Mouse (Mus musculus) spleen, adult 10 weeks (tissue): Measurements from ENCODE around the gene Chrna10. TPM values are rescaled to one million over a fixed set of nuclear protein-coding genes. Genes with fewer than 3 reads are reported as not detected.

Source experiments
- polyA plus RNA-seq: library from polyadenylated mRNA; stranded (reverse); fragments of 350-450 nt; fragmentation: Illumina TruSeq; extraction: RNeasy Lipid Tissue Mini Kit (QIAGEN cat#74804); gene quantifications from one replicate; pipeline ENCODE4 v1.2.3, GENCODE M21; 2015; ENCODE audit warnings: low replicate concordance; ENCODE audit not compliant: insufficient read depth

Chrna10 gene
- polyA plus RNA-seq = not detected

DNA sequence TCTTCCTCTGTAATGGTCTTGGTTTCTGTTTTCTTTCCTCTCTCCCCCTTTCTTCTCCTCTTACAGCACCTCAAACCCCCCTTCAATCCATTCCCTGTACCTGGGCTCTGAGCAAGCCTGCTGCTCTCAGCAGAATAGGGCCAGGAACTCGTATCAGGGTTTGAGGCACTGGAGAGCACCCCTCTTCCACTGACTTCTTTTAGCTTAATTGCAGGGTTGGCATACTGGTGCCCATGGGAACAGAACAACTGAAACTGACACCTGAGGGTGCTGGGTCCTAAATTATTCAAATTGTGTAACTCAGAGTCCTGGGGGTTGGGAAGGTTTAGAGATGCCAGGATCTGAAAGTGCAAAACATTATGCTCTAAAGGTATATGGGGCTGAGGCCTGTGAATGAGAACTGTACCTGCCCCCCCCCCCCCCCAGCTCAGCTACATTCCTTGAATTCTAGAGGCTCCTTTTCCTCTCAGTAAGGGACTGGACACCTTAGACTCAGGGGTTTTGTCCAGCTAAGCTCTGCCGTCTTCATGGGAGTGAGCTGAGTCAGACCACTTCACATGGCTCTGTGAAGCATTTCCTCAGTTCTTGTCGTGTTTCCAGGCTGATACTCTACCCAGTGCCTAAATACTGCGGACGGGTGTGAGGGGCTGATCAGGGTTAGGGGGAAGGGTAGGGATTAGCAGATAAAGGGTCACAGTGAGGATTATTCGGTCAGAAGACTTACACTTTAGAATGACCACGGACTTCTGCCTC is at the start of gene Chrna10:
Gene Chrna10, minus strand, starts transcription at position 250 of the 753 bp plus-strand sequence.

DNA sequence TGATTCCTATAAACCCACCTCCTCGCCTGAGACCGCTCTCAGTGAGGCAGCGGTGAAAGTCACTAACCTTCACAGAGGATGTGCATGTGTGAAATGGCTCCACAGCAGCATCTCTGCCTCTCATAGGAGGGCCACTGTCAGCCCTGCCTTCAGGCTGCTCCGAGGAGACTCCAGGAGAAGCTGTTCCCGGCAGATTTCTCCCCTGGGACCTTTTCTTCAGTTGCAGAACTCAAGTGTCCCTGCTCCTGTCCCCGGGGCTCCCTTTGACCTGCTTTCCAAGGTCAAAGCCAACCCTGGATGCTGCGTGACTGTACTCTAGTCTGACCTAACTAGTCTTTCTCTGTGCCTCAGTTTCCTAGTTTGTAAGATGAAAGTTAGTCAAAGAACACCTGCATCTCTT is 7.5 kb downstream of the Chrna10 start, which contains the start of gene Art5:
Gene Art5, minus strand, starts transcription at position 319 of the 400 bp plus-strand sequence.

DNA sequence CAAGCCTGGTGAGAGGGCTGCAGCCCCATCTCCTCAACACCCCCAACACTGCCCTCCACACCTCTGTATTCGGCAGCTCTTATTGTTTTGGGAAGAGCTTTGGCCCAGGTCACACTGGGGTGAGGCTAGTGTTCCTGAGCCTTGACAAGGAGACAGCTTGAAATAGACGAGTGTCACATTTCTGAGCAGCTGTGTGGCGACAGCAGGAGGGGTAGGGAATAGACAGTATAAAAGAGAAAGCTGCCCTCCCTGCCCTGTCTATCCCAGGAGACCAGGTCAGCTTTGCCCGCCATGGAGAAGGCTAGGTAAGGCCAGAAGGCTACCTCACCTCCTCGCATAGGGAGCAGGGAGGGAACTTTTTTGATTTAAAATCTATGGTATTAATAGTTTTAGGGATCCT is 15.1 kb downstream of the Chrna10 start, which contains the start of gene Art1:
Gene Art1, plus strand, starts transcription at position 257 of the 400 bp plus-strand sequence.

DNA sequence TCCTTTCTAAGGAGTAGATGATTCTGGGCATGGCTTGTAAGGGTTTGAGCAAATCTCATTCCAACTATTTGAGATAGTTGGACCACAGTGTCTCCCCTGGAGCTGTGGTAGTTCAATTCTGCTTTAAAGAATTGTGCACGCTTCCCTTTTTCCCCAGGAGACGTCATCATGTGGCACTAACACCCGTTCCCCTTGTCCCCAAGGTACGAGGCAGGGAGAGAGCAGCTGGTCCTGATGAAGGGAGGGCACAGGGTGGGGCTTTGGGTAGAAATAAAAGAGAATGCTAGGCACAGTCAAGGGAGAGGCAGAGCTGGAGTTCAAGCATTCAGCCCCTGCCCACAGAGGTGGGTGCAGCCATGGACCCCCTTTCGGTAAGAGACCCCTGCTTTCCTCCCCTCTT is 33.8 kb downstream of the Chrna10 start, which contains the start of gene Trpc2:
Gene Trpc2, plus strand, starts transcription at position 301 of the 400 bp plus-strand sequence.

DNA sequence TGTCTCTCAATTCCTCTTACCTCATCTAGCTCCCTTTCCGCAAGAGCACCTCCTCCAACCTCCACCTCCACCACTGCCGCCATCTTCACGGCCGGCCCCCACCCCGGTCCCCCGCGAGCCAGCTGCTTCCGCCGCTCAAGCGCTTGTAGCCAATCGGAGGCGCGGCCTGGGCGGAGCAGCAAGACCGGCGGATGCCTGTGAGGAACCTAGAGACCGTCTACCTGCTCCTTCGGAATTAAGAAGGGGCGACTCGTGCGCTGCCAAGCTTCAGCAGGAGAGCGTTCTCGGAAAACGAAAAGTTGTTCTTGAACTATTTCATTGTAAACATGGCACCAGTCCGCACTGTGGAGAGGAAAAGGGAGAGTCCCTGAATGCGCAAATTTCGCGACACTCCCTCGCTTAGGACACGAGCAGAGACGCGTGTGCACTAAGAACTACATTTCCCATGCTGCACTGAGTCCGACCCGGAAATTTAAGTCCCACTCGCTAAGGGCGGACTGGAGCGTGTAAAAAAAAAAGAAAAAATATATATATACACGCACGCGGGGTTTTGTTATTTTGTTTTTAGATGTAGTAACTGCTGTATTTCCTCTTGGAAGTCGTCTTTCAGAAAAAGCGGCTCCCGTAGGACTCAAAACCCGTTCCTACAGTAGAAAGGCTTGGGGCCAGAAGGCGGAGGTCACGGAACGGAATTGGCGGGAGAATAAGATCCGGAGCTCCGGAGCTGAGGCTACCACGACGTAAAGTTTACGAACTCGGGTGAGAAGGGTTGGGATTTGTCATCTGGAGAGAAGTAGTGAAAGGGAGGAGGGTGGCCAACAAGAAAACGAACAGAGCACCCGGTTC is 51.4 kb downstream of the Chrna10 start, which contains the start of the genes Rnf121, Xndc1 and Xntrpc:
Gene Rnf121, minus strand, starts transcription at position 424 of the 846 bp plus-strand sequence.
Gene Xndc1, plus strand, starts transcription at position 466 of the 846 bp plus-strand sequence.
Gene Xntrpc, plus strand, starts transcription at position 668 of the 846 bp plus-strand sequence.

Other genes starting within 250 kb of the Chrna10 start
- gene Folr1, start 246.0 kb downstream of the Chrna10 start, polyA plus RNA-seq = not detected
- gene Lamtor1, start 210.9 kb downstream of the Chrna10 start, polyA plus RNA-seq = 50.3 TPM
- not detected for gene Tomt, start 210.5 kb downstream of the Chrna10 start, polyA plus RNA-seq
- gene Lrrc51, start 182.9 kb downstream of the Chrna10 start, polyA plus RNA-seq = 3.0 TPM
- gene Numa1, start 182.7 kb downstream of the Chrna10 start, polyA plus RNA-seq = 165 TPM
- gene Il18bp, start 98.1 kb downstream of the Chrna10 start, polyA plus RNA-seq = 37.4 TPM
- 23.6 TPM for gene Rnf121, start 51.4 kb downstream of the Chrna10 start, polyA plus RNA-seq
- gene Xndc1, start 51.3 kb downstream of the Chrna10 start, polyA plus RNA-seq = 54.1 TPM
- 1.5 TPM for gene Xntrpc, start 51.1 kb downstream of the Chrna10 start, polyA plus RNA-seq
- not detected for gene Trpc2, start 33.7 kb downstream of the Chrna10 start, polyA plus RNA-seq
- not detected for gene Art1, start 15.1 kb downstream of the Chrna10 start, polyA plus RNA-seq
- gene Art5, start 7.3 kb downstream of the Chrna10 start, polyA plus RNA-seq = not detected
- 47.2 TPM for gene Nup98, start 93.3 kb upstream of the Chrna10 start, polyA plus RNA-seq
- gene Pgap2, start 93.4 kb upstream of the Chrna10 start, polyA plus RNA-seq = 53.8 TPM
- gene Rhog, start 139.2 kb upstream of the Chrna10 start, polyA plus RNA-seq = 113 TPM
- gene Stim1, start 151.0 kb upstream of the Chrna10 start, polyA plus RNA-seq = 39.5 TPM